Mouse (Mus musculus) cerebellum, adult 11-12 months (tissue): Measurements from ENCODE around the gene Zyx.

Source experiments
- DNase-seq: peaks from one replicate; pipeline ENCODE4 v3.0.0; 2022

Gene Zyx

DNA sequence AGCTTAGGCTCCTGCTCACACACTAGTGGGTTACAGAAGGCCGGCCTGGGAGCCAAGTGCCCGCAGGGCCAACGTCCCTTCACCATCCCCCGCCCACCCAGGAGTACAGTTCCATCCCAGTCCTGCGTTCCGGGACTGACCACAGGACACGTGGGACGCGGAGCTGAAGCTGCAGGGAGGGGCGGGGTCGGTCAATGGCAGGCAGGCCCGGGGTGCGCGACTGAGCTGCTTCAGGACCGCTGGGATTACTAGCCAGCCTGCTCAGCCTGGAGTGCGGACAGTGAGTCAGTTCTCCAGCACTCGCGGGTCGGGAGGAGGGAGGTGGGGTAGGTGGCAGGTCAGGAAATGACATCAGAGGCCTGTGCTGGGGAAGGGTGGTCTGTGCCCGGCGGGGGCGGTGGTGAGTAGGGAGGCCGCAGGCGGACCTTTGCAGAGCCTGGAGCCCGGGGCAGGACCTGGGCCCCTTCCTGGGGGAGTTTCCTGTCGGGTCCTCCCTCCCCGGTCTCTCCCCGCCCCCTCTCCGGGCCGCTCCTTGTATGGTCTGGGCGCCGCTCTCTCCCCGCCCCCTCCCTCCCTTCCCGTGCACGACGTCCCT, at the start of gene Zyx:
TSS of gene Zyx (plus strand) at position 205 of the 595 bp plus-strand sequence.
- peak; percentile 96 for DNase-seq

DNA sequence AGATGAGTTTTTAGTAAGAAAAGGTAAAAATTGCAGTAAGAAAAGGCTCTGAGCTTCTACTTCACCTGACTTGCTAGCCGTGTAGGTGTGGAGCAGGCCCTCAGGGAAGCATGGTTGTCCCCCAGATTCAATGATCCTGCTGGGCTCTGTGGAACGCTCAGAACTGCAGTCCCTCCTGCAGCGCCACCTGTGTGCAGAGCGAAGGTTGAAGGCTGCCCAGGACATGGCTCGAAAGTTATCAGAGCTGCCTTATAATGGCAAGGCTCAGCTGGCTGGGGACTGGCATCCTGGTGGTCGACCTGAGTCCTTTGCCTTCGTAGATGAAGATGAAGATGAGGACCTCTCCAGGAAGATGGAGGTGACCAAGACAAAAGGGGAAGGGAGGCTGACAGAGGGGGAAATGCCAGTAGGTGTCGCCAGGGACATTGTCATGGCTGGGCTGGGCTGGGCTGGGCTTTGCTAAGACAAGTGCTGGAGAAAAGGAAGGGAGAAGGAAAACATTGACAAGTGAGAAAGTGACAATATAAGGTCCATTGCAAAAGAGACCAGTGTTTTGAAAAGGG, 39.5 kb upstream of the Zyx start:
- no peak for DNase-seq

DNA sequence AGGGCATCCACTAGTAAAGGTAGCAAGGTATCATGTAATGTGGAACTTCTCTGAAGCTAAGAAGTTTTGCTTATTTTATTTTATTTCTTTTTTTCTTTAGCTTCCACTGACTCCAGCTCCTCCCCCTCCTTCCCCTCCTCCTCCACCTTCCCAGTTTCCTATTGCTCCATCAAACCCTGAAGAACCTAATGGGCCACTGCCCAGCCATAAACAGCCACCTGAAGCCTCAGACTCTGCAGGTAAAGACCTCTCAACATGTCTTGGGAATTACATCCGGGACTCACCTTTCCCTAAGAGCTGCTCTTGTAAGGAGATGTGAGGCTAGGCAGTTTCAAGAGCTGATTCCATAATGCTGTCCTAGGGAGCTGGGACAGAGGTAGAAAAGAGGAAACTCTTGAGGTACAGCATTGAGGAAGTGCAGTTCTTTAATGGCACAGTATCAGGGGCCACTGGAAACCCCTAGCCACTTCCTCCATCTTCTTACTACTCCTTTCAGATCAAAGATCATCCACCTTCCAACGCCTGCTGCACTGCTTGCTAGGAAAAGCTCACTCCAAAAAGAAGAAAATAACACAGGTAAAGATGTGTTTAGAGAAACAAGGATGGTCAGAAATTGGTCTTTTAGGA, 38.9 kb upstream of the Zyx start:
- DNase-seq: no peak

DNA sequence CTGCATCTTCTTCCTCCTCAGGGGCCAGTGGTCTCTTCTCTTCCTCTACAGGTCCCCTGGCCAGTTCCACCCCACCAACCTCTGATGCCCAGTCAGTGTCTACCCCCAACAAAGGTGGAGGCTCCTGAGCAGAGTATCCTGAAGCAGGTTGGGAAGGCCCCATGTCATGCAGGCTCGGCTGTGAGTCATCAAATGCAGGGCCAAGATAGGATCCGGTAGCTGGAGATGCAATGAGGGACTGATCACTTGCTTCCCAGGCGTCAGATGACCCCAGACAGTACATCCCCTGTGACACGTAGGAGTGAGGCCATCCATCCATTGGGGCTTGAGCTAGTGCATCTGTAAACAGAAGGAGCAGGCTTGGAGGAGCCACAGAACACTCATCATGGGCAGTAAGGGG, 31.1 kb upstream of the Zyx start:
- no peak for DNase-seq

DNA sequence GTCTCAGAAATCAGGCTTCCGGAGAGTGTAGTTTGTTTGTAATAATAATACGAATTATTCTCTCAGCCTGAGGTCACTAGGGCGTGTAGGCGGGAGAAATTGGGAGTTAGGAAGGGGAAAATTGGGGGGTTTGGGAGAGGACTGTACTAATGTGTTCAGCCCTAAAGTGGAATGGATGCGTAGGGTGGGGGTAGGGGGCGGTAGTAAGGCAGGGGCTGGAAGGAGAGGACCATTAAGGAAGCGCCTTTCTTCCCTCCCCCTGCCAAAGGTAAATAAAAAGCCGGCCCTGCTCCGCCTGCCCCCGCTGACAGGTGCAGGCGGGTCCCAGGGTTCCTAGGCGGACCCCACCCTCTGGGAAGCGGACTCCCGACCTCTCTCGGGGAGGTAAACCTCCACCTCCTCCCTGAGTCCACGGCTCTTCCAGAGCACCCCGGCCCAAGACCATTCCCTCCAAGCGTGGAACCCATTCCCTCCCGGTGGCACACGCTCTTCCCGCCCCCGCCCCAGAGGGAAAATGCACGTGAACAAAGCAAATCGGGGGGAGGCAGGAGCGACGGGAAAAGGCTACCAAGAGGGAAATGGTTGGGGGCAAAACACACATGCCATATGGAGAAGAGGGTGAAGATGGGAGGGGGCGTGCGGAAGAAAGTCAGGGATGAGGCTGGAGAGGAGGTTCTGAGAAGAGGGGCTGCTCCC, 25.9 kb upstream of the Zyx start:
- peak; percentile 69 for DNase-seq

DNA sequence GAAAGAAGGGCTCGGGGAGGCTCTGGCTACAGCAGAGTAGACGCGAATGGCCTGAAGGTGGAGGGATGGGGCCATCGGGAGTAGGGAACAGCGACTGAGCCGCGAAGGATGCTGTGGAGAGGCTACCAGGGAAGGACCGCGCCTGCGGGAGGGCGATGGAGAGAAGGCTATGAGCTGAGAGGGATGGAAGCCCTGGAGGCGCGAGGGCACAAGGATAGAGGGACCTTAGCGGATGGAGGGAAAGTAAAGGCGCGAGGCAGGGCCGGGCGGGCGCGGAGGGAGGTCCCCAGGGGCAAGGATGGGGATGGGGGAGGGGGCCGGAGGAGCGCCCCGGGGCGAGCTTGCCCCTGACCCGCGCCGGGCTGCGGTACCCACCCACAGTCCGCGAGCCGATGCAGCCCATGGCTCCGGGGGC, 25.4 kb upstream of the Zyx start:
- DNase-seq: peak; percentile 79

DNA sequence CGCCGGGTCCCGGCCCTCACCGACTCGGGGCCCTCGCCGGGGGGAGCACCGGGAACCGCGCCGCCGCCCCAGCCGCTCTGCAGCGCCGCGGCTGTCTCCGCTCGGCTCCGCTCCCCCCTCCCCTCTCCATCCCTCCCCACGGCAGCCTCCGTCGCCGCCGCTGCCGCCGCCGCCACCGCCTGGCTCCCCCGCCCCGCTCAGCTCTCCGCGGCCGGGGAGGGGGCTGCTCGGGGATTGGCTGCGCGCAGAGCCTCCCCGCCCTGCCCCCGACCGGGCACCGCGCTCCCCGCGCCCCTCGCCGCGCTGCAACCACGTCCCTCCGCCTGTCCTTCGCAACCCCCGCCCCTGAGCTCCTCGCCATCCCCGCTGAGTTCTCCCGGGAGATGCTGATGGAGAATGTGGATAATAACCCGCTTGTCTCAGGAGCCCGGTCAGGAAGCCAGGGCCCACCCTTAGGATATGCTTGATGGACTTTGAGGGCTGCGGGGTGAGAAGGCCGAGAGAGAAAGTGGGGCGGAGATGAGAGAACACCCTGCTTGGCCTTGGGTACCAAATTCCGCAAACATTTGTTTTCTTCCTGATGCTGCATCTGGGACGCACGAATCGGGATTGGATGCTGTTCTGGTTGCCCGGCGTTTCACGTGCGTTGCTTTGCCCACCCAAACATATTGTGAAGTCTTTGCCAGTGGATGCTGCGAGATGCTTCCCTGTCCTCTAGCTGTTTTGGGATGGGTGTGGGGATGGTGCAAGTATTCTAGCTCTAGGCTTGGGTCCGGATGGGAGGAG, 24.8 kb upstream of the Zyx start, which contains the start of gene Fam131b:
TSS of gene Fam131b (minus strand) at position 162 of the 786 bp plus-strand sequence.
- peak; percentile 89 for DNase-seq

DNA sequence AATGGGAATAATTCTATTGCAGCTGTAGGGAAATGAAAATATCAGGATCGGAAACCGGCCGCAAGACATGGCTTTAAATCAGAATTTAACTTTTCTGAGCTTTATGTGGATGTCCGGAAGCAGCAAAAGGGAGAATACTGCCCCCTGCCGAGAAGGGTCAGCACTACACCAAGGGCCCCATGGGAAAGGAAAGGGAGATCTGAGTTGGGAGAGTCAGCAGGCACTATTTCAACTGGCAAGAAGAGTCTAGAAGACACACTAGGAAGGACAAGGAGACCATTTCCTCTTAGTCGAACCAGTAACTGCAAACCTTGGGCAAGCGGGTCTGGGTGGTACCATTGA, 24.2 kb upstream of the Zyx start:
- peak; percentile 86 for DNase-seq

DNA sequence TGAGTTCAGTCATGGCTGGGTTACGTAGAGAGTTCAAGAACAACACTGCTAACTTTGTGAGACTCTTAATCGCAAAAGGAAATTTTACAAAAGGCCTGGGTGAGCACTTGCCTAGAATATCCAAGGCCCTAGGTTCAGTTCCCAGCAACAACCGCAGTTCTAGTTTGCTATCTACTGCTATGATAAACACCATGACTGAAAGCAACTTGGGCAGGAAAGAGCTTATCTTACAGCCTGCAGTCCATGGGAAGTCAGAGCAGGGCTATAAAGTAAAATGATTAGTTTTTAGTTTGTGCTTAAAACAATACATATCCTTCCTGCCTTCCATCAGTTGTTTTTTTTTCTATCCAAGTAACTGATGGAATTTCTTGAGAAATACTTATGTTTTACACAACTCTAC, 22.9 kb upstream of the Zyx start:
- DNase-seq: no peak

DNA sequence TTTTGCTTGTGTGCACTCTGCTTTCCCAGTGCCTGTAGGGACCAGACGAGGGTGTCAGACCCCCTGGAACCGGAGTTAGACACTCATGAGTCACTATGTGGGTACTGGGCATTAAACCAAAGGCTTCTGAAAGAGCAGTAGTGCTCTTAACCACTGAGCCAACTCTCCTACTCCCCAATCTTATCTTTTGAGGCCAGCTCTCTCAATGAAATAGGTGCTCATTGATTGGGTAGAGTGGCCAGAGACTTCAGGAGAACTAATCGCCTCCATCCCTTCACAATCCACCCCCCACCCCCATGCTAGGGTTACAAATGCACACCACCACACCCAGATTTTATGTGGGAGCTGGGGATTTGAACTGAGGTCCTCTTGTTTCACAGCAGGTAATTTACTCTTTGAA, 20.7 kb upstream of the Zyx start:
- no peak for DNase-seq

DNA sequence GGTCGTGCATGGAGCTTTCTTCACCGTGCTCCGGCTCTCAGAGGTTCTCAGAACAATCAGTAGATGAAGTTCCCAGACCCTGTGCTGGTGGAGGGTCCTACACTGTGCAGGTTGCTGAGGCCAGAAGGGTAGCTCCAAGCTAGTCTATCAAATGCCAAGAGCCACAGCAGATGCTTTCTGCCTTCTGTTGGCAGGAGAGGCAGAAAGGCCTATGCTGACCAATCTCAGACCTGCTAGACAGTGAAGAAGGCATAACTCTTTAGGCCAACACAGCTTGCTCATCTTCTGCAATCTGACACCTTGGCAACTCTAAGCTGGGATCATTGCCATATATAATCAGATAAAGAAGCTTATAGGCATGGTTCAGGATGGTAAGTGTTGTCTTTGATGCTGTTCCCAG, 19.2 kb upstream of the Zyx start:
- DNase-seq: peak; percentile 79

DNA sequence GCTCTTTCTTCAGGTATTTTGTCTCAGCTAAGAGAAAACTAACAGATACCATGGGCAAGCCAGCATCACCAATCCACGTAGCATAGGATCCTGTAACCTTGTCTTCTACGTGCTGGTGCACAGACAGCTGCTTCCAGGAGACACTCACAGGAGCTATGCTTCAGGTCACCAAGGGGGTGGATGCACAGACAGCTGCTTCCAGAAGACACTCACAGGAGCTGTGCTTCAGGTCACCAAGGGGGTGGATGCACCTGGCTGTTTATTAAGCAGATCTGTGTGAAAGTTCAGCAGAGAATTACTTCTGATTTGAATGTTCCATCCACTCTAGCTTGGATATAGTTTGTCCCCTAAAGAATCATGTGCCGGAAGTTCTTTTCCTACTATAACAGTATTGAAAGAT, 18.5 kb upstream of the Zyx start:
- peak; percentile 8 for DNase-seq

DNA sequence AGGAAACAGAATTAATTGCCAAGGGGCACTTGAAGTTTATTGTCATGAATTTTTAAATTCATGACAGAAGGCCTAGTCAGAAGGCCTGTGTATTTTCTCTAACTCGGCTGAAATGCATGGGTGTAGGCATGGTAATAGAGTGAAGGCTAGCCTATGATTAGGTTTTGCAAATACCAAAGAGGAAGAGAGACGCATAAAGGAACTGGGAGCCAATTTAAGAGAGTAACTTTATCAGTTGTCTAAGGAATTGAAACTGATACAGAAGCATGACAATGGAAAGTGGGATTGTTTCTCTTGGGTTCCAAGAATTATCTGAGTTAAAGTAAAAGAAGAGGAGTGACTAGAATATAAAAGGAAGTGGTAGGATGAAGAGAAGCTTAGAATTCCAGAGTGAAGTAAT, 10.2 kb upstream of the Zyx start:
- no peak for DNase-seq

DNA sequence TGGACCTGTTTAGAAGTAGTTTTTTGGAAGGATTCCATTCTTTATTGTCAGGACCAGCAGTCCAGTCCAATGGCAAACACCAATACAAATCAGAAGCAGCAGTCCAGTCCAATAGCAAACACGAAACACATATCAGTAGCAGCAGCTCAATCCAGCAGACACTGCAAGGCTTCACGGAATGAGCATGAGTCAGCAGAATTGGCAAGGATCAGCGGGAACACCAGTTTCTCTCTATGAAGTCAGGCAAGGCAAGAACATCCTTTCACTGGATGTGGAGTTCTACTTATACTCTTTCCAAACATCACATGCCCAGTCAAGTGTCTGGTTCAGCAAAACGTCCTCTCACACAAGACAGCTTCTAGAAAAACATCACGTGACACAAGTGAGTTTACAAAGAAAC, 9.4 kb upstream of the Zyx start:
- DNase-seq: no peak

DNA sequence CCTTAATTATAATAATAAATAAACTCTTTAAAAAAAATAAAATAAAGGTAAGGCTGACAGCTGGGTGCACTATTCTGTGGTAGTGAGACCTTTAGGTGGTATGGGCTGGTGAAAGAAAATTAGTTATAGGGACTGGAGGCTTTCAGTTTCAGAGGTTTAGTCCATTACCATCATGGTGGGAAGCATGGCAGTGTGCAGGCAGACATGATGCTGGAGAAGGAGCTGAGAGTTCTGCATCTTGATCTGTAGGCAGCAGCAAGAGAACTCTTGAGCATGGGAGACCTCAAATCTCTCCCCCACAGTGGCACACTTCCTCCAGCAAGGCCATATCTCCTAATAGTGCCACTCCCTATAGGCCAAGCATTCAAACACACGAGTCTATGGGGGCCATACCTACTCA, 7.3 kb upstream of the Zyx start:
- DNase-seq: no peak

DNA sequence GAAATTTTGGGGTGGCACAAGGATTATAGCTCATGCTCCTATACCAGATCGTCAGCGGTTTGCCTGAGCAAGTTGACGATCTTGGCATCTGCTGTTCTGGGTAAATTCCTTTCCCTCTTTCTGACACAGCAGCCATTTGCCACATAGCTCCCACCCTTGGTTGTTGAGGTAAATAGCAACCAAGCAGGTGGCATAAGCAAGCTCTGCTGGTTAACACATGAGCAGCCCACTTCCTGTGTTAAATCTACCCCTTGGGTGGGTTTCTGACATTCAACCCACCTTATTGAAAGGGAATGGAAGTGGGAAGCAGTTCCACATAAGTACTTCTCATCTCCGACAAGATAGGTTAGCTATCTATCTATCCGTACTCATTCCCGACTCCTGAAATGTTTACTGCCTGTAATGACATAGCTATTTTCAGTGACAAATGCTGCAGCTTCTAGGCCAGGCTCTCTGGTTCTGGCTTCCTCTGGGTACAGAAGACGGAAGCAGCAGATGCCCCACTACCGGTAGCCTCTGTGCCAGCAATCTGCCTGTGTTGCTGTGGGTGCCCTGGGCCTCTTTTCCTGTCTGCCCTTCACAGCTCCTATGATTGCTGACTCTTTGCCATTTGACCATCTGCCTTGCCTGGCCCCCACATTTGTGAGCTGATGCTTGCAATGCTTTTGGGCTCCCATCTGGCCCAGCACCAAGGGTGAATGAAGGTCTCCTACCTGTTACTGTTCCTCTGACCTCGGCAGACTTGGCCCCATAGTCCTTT, 5.9 kb upstream of the Zyx start:
- peak; percentile 98 for DNase-seq

DNA sequence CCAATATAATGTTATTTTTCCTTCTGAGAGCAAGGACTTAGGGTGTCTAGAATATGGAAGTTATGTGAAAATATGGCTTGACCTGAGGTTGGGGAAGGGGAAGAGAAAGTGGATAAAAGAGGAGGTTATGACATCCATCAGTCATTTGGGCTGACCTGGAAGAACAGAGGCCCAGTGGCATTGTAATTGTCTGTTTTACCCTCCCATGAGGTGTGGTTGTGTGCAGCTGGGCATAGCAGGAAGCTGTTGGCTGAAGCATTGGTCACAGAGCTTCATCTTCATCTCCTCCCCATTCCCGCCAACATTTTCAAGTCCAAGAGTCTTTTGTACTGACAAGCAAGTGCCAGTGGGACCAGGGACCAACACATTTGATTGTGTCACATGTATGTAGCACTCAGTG, 5.2 kb upstream of the Zyx start:
- DNase-seq: peak; percentile 48

DNA sequence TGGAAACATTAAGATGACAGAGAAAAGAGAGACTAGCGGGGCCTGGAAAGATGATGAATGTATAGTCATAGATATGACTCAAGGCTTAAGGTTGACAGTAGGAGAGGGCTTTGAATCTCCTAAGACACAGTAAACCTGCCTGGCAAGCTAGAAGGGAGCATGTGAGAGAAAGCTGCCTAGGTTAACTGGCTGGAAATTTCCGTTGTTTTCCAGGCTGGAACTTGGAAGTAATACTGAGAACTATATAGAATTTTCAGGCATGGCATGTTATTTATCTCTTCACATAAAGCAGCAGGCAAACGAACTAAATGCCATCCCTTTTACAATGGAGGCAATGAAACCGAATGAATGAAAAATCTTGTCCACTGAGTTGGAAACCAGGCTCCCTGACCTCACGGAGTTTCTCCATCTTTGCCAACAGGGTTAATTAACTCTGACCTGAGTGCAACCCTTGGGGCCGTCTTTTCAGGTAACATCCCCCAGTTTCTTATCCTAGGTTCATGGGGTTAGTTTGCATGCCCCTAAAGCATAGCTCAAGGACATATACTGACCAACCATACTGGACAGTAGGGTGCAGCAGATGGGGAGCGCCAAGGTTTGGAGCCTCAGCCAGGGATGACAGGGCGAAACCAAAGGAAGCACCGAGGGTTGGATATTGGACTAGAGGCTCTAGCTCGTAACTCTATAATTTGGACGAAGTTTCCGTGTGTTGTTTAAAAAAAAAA, 987 bp upstream of the Zyx start:
- DNase-seq: peak; percentile 74

DNA sequence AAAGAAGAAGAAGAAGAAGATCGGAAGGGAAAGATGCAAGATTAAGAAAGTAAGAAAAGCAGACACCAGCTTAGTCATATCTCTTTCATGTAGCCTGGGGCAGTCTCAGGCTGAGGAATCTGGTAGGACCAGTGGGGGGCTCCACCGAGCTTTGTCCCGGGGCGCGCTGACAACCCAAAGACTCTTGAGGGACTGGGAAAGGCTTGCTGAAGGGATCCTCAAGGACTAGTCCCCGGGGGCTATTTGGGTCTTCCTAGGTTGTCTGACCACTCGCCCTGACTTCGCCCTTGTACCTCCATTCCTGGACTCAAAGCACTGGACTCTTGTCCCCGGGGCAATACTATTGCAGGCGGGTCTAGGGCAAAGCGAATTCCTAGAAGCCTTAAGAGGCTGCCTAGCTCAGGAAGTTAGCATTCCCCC, 414 bp upstream of the Zyx start:
- peak; percentile 85 for DNase-seq

DNA sequence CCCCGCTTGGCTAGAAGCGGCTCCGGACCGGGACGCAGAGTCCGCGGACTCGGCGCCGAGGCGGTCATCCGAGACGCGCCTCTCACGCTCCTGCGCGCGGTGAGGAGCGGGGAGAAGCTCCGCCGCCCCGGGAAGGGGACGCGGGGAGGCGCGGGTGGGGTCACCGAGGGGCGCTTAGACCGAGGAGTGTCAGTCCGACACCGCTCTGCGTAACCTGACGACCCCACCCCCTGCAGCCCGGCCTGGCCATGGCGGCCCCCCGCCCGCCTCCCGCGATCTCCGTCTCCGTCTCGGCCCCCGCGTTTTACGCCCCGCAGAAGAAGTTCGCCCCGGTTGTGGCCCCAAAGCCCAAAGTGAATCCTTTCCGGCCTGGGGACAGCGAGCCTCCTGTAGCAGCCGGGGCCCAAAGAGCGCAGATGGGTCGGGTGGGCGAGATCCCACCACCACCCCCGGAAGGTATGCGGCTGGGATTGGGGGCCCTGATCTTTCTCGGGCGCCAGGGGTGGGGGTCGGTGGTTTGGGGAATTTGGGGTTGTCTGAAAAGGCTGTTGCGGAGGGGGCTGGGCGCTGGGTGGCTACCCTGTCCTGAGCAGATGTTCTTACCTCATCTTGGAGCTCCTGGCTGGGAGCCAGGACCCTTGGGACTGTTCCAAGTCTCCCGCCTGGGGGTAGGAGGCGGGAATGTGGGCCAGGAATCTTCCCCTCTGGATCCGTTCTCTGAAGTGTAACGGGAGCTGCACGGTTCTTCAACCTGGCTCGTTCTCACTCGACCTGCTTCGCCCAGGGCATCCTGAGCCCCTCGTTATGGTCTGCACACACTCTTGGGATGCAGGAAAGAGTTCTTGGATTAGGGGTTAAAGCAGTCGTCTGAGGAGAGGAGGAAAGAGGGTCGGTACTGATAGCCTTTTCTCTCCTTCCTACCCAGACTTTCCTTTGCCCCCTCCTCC, 864 bp downstream of the Zyx start:
- DNase-seq: peak; percentile 86
